Mouse (Mus musculus) R1 (cell line): ENCODE results near the gene Aatf.

Source experiments
- DNase-seq: peaks from one replicate; pipeline ENCODE4 v3.0.0-alpha.2; 2018; ENCODE audit warnings: low read depth, low spot score

Gene Aatf

DNA sequence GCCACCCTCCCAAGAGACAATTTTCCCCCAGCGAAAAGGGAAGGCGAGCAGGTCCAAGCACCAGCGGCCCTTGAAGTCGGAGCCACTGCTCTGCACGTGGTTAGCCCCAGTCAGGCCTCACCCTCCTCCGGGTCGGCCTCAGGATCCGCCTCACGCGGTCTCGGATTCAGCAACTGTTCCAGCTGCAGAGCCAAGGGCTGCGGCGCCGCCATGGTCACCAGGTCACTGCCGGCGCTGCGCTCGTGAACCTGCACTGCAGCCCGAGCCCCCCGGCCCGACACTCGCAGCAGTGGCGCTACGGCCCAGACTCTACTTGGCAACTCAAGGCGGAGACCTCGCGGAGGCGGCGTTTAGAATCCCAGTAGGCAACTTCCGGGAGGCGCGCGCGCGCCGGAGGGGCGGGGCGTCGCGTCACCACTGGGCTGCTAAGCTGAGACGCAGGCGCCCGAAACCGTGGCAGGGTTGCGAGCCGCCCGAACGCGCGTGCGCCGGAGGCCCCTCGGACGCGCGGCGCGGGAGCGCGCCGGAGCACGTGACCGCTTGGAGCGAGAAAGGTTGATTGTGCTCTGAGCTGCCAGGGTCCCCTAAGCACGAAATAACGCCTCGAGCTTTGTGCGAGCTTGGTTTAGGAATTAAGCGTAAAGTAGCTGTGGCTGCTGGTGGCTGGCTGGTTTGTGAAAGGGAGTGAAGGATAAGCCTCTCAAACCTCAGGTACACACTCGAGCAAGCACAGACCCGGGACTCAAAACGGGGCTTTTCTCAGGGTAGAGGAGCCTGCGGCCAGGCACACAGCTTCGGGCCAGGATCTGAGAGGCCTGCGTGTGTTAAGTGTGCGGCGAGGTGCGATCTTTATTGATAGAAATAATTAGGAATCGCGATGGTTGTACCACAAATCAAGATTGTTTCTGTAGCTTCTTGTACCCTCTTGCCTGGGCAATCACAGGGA, at the start of gene Aatf:
Gene Aatf, minus strand, starts transcription at position 352 of the 946 bp plus-strand sequence.
- peak; percentile 98 for DNase-seq

DNA sequence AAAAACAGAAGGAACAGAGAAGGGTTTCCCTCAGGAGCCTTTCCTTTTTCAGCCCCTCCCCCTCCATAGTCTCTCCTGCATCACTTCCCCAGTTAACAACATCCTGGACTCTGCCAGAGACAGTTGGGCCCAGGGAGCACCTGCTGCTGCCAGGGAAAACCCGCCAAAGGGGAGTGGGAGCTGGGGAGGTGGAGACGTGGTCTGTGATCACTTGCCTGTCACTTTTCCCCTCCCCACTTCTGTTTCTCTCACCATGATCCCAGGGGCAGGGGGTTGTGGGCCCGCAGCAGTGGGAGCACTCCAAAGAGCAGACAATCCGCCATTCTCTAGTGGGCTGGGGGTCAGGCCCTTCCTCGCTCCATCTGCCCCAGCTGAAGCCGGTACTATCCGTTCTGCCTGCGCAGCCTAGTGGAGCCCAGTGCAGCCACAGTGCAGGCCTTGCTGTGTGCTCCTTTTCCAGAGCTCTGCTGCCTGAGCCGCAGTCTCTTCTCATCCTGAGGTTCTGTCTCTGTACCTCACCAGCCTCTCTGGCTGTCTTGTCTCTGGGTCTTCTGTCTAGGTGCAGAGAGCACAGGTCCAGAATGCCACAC, 49.5 kb upstream of the Aatf start:
- peak; percentile 27 for DNase-seq

DNA sequence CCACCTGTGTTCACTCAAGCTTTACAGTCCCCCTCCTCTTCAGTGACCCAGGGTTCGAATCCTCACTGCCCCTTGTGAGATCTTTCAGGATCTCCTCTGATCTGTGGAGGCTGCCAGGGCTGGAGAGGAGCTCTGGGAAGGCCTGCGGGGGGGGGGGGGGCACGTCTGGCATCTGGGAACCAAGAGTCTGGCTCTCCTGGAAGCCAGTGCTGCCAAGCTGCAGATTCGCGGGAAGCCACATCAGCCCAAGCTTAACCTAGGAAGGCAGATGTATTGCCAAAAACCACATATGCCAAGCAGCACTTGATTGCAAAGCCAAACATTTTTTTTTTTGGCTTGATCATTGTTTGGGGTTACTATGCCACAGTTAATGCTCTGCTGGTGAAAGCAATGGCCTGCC, 48.2 kb upstream of the Aatf start:
- DNase-seq = no peak

- no peak for DNase-seq
Measured at GRCm38 (mm10) chr11:84553821-84554450, 40.6 kb upstream of the Aatf start.

DNA sequence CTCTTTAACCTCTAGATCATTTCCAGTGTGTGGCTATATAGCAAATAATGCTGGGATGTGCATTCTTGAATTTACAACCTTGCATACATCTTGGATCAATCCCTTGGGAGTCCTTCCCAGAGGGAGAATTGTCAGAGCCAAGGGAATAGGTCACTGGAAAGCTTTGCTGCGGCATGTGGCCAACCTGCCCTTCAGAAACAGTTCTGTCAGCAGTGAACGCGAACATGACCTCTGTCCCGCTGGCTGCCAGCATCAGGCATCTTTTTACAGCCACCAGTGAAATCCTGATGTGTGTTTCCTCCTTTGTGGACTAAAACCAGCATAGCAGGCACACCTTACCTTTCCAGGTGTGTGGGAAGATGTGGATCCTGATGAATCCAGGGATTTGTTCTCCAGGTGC, 38.0 kb upstream of the Aatf start:
- no peak for DNase-seq

DNA sequence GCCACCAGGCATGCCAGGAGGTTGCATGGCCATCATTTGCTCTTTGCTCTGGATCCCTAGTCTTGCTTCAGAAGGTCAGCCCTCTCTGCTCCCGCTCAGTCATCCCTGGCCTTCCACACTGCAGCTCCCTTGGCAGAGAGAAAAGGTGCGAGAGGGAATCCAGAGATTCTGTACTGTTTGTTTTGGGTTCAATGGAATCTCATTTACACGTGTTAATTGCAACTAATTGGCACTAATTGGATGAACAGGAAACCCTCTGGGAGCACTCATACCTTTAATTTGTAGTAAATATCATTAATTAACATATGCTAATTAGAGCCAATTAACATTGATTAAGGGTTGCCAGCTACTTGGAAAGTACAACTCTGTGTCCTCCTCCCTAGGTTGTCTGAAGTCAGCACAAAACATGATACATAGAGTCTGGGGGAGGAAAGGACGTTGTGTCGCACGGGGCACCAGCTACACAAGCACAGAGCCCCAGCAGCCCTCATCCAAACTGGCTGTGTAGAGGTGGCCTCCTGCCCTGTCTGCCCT, 36.0 kb upstream of the Aatf start:
- DNase-seq = no peak

DNA sequence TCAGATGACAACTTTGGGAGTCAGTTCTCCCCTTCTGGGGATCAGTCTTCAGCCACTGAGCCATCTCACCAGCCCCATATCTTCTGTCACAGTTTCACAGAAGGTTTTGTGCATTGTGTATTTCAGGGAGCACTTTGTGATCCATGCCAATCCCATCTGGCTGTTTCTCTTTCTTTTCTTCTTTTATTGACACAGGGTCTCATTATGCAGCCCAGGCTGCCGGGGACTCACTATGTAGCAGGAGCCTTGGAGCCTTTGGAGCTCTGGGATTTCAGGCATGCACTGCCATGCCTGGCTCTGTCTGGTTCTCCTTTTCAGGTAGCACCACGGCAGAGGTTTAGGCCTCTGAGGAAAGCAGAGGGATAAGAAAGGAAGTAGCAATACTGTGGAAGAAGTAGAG, 35.0 kb upstream of the Aatf start:
- DNase-seq = no peak

- no peak for DNase-seq
Measured at GRCm38 (mm10) chr11:84539981-84540380, 26.7 kb upstream of the Aatf start.

GRCm38 (mm10) chr11:84529797-84530703, 16.7 kb upstream of the Aatf start:
- no peak for DNase-seq

DNA sequence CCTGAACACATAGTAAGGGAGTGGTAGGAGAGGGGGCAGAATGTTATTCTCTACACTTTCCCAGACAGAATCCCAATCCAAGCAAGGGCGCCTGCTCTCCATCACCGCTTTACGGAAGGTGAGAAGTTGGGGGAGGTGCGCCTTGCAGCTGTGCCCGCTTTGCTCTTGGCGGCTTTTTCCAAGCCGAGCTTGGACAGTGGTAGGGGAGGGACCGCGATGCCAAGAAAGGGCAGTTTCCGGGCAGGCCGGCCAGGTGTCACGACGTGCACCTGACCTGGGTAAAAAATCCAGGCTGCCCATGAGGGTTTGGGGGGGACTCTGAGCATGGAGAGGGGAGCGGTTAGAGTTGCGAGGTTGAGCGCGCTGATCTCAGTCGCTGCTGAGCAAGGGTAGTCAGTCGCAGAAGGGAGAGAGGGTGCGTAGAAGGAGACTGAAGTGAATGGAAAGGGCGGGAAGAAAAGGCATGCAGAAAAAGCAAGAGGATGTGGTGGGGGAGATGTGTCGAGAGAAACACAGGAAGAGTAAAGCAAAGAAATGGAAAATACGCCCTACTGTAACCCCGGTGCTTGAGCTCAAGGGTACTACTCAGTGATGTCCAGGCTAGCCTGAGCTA, 15.9 kb upstream of the Aatf start:
- peak; percentile 20 for DNase-seq

DNA sequence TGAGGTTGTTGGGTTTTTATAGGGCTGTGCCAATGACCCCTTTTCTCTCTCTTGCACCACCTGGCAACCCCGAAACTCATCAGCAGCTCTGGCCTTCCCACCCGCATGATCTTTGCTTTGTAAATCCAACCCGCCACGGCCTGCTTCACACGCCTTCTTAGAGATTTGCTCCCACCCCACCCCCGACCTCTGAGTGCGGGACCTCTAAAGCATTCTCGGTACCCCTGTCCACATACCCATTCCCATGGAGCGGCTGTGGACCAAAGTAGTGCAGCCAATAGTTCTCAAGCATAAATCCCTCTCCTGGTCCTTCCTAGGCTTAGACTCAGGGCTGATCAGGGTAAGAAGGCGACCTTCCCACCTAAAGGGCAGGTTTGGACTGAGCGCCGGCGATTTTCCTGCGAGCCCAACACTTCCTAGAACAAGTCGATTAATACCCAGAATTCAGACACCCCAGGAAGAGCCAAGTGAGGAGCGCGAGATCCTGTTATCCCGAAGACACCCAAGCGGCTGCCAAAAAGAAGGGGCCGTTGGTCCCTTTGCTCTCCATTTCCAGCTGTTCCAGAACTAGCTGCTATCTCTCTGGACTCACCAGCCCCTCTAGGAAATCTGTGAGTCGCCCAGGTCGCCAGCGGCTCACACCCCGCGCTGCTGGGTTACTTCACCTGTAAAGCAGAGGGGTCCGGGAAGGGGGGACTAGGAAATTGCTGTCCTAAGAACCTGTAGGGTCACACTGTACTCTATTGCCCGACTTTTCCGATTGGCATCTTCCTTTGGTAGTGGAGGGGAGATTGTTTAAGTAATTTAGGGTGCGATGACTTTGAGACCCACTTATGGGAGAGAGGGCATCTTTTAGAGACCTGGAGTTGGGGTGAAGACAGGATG, 13.9 kb upstream of the Aatf start:
- DNase-seq = peak; percentile 19

DNA sequence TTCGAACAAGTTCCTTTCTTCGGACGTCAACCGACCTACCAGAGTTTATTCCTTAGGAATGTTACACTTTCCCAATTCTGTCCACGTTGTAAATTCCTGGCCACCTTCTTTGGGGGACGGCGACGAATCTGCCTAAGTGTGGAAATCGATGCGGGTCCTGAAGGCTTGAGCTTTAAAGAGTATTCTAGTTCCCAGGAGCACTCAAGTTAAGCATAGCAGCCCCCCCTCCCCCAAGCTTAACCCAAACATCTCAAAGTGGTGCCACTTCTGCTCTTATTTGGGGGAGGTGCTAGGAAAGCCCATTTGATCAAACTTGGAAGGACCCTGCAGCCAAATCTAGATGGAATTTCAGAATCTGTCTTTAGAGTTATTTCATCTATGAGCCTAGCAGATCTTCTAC, 13.1 kb upstream of the Aatf start:
- peak; percentile 30 for DNase-seq

GRCm38 (mm10) chr11:84525421-84526274, 12.3 kb upstream of the Aatf start, which contains the start of gene Lhx1:
Gene Lhx1 (minus strand): TSS chr11:84525535.
- peak; percentile 67 for DNase-seq

DNA sequence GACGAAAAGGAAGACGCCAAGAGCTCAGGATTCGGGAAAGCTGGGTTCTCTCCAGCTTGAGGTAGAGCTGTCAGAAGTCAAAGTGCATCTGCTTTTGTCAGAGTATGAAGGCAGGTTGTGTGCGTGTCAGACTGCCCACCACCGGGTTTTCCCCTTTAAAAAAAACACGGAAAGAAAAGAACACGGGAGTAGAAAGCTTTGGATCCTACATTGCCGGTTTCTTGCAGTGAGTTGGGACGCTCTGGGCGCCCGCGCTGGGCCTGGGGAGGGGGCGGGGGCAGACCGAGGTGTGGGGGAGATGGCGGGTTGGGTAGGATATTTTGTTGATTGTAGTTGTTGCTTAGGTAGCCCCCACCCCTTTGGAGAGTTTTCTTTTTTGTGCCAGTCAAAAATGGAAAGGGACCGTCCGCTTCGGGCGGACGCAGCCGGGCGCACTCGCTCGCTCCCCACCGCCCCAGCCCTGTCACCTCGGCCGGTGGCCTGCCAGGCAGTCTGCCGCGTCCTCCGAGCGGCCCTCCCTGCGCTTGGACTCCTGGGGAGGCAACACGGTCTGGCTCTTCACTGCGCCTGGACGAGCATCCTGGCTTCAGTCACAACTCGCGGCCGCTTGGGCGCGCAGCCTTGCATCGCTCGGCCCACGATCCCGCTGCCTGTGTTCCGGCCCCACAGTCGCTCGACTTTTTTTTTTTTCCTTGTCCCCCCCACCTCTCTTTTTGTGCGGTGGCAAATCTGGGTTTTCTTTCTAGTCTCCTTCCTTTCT, 11.4 kb upstream of the Aatf start:
- DNase-seq = peak; percentile 45

GRCm38 (mm10) chr11:84523841-84524510, 10.7 kb upstream of the Aatf start:
- peak; percentile 50 for DNase-seq

GRCm38 (mm10) chr11:84523321-84523831, 10.1 kb upstream of the Aatf start:
- DNase-seq = peak; percentile 35
